Mouse (Mus musculus) cerebellum, adult 8-10 months (tissue): ENCODE data around the gene Cort.
A peak's percentile ranks its signal among the peaks of the same experiment; 100 is the strongest.
"Not testable (repeated sequence)": the region's sequence is repeated elsewhere in the genome, so short reads cannot be mapped to it uniquely, and the experiment has no call there.

Experiments
- DNase-seq: peaks from one replicate; pipeline ENCODE4 v3.0.0; 2022

The Cort gene

DNA sequence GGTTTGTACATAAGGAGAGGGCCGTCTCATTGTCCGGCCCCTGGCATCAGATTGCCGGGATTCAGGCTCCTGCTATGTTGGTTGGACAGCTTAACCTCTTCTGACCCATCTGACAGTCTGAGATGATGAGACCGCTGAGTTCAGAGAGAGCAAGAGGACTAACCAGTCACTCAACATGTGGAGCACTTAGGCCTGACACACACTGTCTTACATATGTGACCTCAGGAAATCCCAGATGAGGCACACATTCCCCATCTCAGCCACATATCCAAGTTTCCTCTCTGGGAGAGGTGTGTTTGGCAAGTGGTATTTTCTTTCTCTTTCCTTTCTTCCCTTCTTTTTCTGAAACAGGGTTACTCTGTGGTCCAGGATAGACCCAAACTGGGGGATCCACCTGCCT is 18.6 kb upstream of the Cort start:
- no peak for DNase-seq

DNA sequence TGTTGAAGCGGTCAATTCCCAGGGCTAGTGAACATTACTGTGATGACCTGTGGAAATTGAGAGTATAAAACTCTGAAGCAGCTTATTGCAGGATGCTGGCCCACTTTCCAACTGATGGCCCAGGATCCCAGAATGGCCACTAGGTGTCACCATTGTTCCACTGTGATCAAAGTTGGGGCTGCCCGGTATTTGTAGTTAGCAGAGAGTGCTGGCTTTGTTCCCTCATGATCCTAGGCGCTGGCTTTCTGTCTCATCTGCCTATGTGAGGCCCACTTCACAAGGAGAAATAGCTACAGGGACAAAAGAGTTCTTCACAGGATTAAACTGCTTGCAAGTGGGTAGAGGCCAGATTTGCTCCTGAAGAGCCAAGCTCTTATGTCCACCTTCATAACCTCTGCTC is 17.9 kb upstream of the Cort start:
- peak; percentile 81 for DNase-seq

DNA sequence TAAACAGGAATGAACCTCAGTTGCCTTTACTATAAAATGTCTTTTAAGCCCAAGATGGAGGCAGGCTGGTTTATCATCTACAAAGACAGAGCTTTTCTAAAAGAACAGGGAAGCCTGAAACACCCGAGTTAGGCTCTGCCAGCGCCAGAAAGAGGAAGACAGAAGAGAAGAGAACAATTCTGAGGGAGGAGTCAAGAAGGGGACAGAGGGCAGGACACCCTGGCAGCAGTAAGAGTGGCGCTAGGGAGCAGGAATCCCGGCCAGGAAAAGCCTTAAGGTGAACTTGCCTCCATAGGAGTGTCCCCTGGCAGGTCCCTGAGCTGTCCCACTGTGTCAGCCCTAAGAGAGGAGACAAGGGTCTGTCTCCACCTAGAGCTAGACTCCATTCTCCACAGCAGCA is 17.0 kb upstream of the Cort start:
- no peak for DNase-seq

DNA sequence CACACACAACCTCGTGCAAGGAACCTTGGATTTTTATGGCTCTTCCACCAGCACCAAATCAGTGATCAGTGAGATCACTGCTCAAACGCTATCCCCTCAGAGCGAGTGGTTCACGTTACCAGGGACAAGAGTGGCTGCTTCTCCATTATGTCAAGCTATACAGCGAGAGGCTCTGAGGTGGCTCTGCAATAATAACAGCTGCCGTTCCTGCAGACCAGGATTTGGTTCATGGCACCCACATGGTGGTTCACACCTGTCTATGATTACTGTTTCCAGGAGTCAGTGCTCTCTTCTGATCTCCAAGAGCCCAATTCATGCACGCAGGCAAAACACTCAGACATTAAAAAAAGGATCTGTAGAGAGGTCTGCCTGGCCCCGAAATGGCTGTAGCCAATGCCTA is 12.0 kb upstream of the Cort start:
- no peak for DNase-seq

GRCm38 (mm10) chr4:149136982-149137770 is 10.6 kb upstream of the Cort start, which contains the start of gene Cenps:
Gene Cenps, minus strand, starts transcription at chr4:149137629.
- peak; percentile 93 for DNase-seq

GRCm38 (mm10) chr4:149136116-149136850 is 9.7 kb upstream of the Cort start:
- peak; percentile 24 for DNase-seq

DNA sequence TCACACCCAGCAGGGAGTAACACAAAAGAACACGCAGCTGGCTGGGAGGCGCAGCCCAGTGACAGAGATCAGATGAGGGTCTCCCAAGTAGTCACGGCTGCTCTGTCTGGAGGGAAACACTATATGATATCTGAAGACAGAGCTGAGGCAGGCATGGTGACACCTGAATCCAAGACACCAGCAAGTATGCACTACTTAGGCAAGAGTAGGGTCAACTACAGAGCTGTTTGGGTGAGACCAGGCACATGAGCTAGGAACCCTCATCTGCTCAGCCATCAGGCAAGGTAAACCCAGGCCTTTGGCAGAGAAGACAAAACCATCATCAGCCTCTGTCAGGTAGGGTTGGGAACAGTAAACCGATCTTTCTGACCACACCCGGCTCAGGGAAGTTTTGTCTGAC is 6.8 kb upstream of the Cort start:
- DNase-seq = no peak

DNA sequence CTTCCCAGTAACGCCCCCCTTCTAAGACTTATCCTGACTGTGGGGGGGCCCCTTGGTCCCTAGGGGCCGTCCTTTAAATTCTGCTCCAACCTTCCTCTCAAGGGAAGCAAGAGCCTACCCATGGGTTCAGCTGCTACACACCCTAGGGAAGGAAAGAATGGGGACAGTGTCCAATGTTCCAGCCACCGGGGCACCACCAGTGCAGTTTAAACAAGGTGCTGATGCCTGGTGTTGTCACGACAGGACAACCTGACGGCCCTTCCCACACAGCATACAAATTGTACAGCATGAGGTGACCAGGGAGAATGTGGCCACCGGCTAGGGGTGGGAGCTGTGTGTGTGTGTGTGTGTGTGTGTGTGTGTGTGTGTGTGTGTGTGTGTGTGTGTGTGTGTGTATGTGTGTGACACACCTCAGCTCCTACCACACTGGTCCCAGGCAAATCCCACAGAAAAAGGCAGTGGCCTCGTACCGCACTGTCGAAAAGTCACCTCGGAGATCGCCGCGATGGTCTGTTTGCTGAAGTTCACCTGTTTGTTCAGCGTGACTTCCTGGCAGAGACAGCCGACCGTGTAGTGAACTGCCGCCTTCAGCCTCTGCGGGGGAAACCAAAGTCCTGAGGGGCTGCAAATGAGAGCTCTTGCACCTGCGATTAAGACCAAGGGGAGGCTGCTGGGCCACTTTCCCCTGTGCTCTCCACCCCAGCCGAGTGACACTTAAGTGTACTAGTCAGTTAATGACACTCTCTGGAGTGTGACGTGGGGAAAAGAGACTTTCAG is 5.4 kb upstream of the Cort start:
- DNase-seq = no peak

GRCm38 (mm10) chr4:149131021-149131752 is 4.6 kb upstream of the Cort start:
- DNase-seq = no peak

GRCm38 (mm10) chr4:149128467-149128866 is 1.9 kb upstream of the Cort start:
- no peak for DNase-seq

DNA sequence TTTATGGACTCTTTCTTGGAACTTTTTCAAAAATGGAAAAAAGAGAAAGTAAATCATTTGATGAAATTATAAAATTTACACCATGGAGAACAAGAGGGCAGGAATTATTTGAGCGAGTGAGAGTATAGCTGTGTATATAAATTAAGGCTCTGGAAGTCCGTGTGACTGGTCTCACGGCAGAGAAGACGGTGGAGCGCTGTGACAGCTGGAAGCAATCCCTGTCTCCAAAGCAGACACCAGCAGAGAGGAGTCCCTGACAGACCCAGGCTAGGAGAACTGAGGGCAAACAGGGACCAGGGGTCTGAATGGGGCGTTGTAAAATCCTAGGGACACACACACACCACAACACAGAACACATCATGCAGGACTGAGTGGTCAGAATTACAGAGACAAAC is 451 bp downstream of the Cort start:
- DNase-seq = no peak

DNA sequence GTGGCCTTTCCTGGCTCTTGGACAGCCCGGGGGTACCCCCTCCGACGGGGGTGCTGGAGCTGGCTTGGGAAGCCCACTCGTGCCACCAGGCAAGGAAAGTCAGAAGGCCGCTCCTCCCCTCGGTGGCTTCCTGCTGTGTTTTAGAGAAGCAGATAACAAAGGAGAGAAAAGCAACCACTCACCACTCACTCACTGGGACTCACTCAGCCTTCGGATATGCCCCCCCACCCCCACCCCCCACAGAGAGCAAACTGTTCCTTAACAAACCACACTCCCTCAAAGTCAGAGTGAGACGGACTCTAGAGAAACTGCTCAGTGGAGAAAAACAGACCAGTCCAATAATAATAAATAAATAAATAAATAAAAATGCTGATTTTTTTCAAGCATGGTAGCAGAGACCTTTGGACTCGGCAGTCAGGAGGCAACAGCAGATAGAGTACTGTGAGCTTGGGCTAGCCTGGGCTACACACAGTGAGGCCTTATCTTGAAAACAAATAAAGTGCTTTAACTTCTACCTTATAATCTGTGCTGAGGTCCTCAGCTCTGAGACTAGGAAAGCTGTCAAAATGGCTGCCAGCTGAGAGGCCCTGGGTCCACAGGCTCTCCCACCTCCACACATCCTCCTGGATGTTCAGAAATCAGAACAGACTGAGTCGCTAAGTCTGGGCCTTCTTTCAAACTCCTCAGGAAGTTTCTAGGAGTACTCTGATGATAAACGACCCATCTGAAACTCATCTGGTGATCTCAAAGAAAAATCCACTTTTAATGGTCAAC is 1.0 kb downstream of the Cort start:
- no peak for DNase-seq

DNA sequence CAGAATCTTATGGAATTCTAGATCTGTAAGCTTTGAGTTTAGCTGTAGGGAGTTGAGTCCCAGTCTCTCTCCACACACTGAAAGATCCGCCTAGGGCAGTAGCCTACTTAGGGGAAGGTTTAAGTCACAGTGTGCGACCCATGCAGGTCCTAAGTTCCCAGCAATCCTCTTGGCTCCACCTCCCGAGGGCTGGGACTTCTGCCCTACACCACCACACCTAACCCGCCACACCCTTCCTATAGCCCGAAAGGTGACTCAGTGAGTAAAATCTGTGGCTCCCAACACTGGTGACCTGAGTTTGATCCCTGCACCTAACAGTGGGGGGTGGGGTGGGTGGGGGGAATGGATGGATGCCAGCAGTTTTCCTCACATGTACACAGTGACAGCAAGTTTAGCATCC is 3.1 kb downstream of the Cort start:
- DNase-seq = no peak

GRCm38 (mm10) chr4:149119978-149120562 is 6.5 kb downstream of the Cort start:
- DNase-seq = not testable (repeated sequence)

GRCm38 (mm10) chr4:149103875-149104561 is 22.5 kb downstream of the Cort start, which contains the start of gene Dffa:
Gene Dffa, plus strand, starts transcription at chr4:149104146.
- peak; percentile 89 for DNase-seq

GRCm38 (mm10) chr4:149101456-149101855 is 25.1 kb downstream of the Cort start:
- no peak for DNase-seq

- not testable (repeated sequence) for DNase-seq
These were observed 26.1 kb downstream of the Cort start for GRCm38 (mm10) chr4:149100449-149100848.

GRCm38 (mm10) chr4:149099369-149100017 is 27.1 kb downstream of the Cort start, which contains the start of gene Pex14:
Gene Pex14, minus strand, starts transcription at chr4:149099876.
- DNase-seq = peak; percentile 87

GRCm38 (mm10) chr4:149098571-149098970 is 28.0 kb downstream of the Cort start:
- DNase-seq = no peak

- DNase-seq = no peak
These were observed 28.6 kb downstream of the Cort start for GRCm38 (mm10) chr4:149097956-149098355.
